ENCODE assay signal across 17 mouse cellular contexts in genomic region chrX:103674674-103675073, GRCm38 (mm10). TPM values are rescaled to one million over a fixed set of nuclear protein-coding genes. Genes with fewer than 3 reads are reported as not detected.
DNase-seq lines count a peak whose midpoint lies in the region; ATAC-seq and TF ChIP-seq lines count a peak whose summit lies in the region.
"Had no signal": no experiment of that assay in that cellular context is flagged by ENCODE, and none has a peak within 500 bp of the region (broad histone marks: within the 10 kb centered on the region; RNA-seq: fewer than 3 reads in every experiment).

No protein-coding gene starts in this region.

- no peak overlapping the region for H3K4me3 ChIP-seq in embryonic facial prominence, embryonic 11.5 days (ENCODE audit: low read depth, low read length)
- H3K4me3 ChIP-seq in embryonic facial prominence, embryonic 10.5 days, result no peak overlapping the region
- no peak overlapping the region for H3K4me3 ChIP-seq in kidney, adult 2 months (ENCODE audit: insufficient read depth, low read depth, low read length)
- H3K4me3 ChIP-seq in kidney, embryonic 16.5 days (ENCODE audit: low read length), result no peak overlapping the region
- H3K4me3 ChIP-seq in embryonic facial prominence, embryonic 14.5 days (ENCODE audit: low read depth, low read length), result no peak overlapping the region
- H3K4me3 ChIP-seq: heart, embryonic 13.5 days; megakaryocyte, embryonic 14.5 days; neural tube, embryonic 12.5 days had no signal

- whole genome bisulfite sequencing in embryonic facial prominence, embryonic 11.5 days, result 26% methylated on average over 2 of the region's 2 CpGs
- 22% methylated on average over 2 of the region's 2 CpGs for WGBS in embryonic facial prominence, embryonic 10.5 days
- WGBS in kidney, adult 2 months, result 6% methylated on average over 2 of the region's 2 CpGs
- WGBS in kidney, embryonic 16.5 days, result 25% methylated on average over 2 of the region's 2 CpGs
- WGBS in embryonic facial prominence, embryonic 14.5 days, result 33% methylated on average over 2 of the region's 2 CpGs

- no peaks in the 10 kb centered on the region for H3K36me3 ChIP-seq in embryonic facial prominence, embryonic 11.5 days (replicated peaks; ENCODE audit: control insufficient read depth, insufficient read depth, low read depth, low read length)
- no peaks in the 10 kb centered on the region for H3K36me3 ChIP-seq in embryonic facial prominence, embryonic 10.5 days (replicated peaks)
- H3K36me3 ChIP-seq in kidney, adult 2 months (ENCODE audit: control insufficient read depth, insufficient read depth, low read length), result no peaks in the 10 kb centered on the region
- no peaks in the 10 kb centered on the region for H3K36me3 ChIP-seq in kidney, embryonic 16.5 days (ENCODE audit: insufficient read depth, low read length)
- no peaks in the 10 kb centered on the region for H3K36me3 ChIP-seq in embryonic facial prominence, embryonic 14.5 days (ENCODE audit: control insufficient read depth, insufficient read depth, low read length)
- H3K36me3 ChIP-seq: heart, embryonic 13.5 days; neural tube, embryonic 12.5 days had no signal

- no peak for TF ChIP-seq POLR2A in kidney, adult 2 months (IDR thresholded peaks at IDR 0.05; ENCODE audit: low read depth, low read length)

- no peak overlapping the region for H3K9ac ChIP-seq in embryonic facial prominence, embryonic 11.5 days (replicated peaks; ENCODE audit: low read length)
- no peak overlapping the region for H3K9ac ChIP-seq in kidney, embryonic 16.5 days (replicated peaks; ENCODE audit: low read length)
- H3K9ac ChIP-seq in embryonic facial prominence, embryonic 14.5 days (ENCODE audit: low read depth, low read length), result no peak overlapping the region
- H3K9ac ChIP-seq: heart, embryonic 13.5 days; neural tube, embryonic 12.5 days had no signal

- no peaks in the 10 kb centered on the region; the same call in 1 of the 2 replicates for H3K27me3 ChIP-seq in embryonic facial prominence, embryonic 11.5 days (ENCODE audit: control insufficient read depth, insufficient read depth, low read length)
- H3K27me3 ChIP-seq in embryonic facial prominence, embryonic 10.5 days (replicated peaks; ENCODE audit: low read depth, poor library complexity, severe bottlenecking), result peaks cover 65% of the 10 kb centered on the region
- H3K27me3 ChIP-seq in kidney, adult 2 months (replicated peaks; ENCODE audit: control insufficient read depth, insufficient read depth, low read length), result no peaks in the 10 kb centered on the region
- H3K27me3 ChIP-seq in kidney, embryonic 16.5 days (ENCODE audit: insufficient read depth, low read length), result peaks cover 4% of the 10 kb centered on the region; the same call in 1 of the 2 replicates
- H3K27me3 ChIP-seq in embryonic facial prominence, embryonic 14.5 days (replicated peaks; ENCODE audit: control insufficient read depth, insufficient read depth, low read length), result no peaks in the 10 kb centered on the region; the same call in 1 of the 2 replicates
- H3K27me3 ChIP-seq: megakaryocyte, embryonic 14.5 days; neural tube, embryonic 12.5 days had no signal

- peak; percentile 53 for TF ChIP-seq CTCF in kidney, adult 2 months (conservative IDR thresholded peaks at IDR 0.05; ENCODE audit: insufficient read depth, insufficient read length, low read depth, low read length)

- H3K4me1 ChIP-seq in embryonic facial prominence, embryonic 11.5 days (ENCODE audit: control insufficient read depth, insufficient read depth, low read length), result no peaks in the 10 kb centered on the region
- H3K4me1 ChIP-seq in embryonic facial prominence, embryonic 10.5 days, result no peaks in the 10 kb centered on the region
- no peaks in the 10 kb centered on the region for H3K4me1 ChIP-seq in kidney, adult 2 months (ENCODE audit: control insufficient read depth, insufficient read depth, low read length)
- no peaks in the 10 kb centered on the region for H3K4me1 ChIP-seq in kidney, embryonic 16.5 days (ENCODE audit: insufficient read depth, low read length)
- H3K4me1 ChIP-seq in embryonic facial prominence, embryonic 14.5 days (ENCODE audit: control insufficient read depth, insufficient read depth, low read length), result no peaks in the 10 kb centered on the region
- H3K4me1 ChIP-seq: heart, embryonic 13.5 days; neural tube, embryonic 12.5 days had no signal

- no peak overlapping the region for H3K4me2 ChIP-seq in embryonic facial prominence, embryonic 11.5 days (ENCODE audit: low read depth, low read length)
- no peak overlapping the region for H3K4me2 ChIP-seq in kidney, embryonic 16.5 days (replicated peaks; ENCODE audit: low read depth, low read length)
- H3K4me2 ChIP-seq in embryonic facial prominence, embryonic 14.5 days (ENCODE audit: low read depth, low read length), result no peak overlapping the region
- H3K4me2 ChIP-seq: heart, embryonic 13.5 days; neural tube, embryonic 12.5 days had no signal

- no peaks in the 10 kb centered on the region for H3K9me3 ChIP-seq in embryonic facial prominence, embryonic 11.5 days (replicated peaks; ENCODE audit: control insufficient read depth, low read length)
- no peaks in the 10 kb centered on the region for H3K9me3 ChIP-seq in embryonic facial prominence, embryonic 10.5 days
- no peaks in the 10 kb centered on the region for H3K9me3 ChIP-seq in kidney, embryonic 16.5 days (ENCODE audit: low read length)
- H3K9me3 ChIP-seq in embryonic facial prominence, embryonic 14.5 days (ENCODE audit: control insufficient read depth, low read length), result no peaks in the 10 kb centered on the region
- H3K9me3 ChIP-seq: heart, embryonic 13.5 days; megakaryocyte, embryonic 14.5 days; neural tube, embryonic 12.5 days had no signal

- no peak overlapping the region for H3K27ac ChIP-seq in embryonic facial prominence, embryonic 11.5 days (replicated peaks; ENCODE audit: low read depth, low read length)
- no peak overlapping the region for H3K27ac ChIP-seq in embryonic facial prominence, embryonic 10.5 days (replicated peaks)
- H3K27ac ChIP-seq in kidney, adult 2 months (ENCODE audit: insufficient read depth, low read depth, low read length), result no peak overlapping the region
- H3K27ac ChIP-seq in kidney, embryonic 16.5 days (ENCODE audit: low read length), result no peak overlapping the region
- no peak overlapping the region for H3K27ac ChIP-seq in embryonic facial prominence, embryonic 14.5 days (replicated peaks; ENCODE audit: low read depth, low read length)
- H3K27ac ChIP-seq: heart, embryonic 13.5 days; neural tube, embryonic 12.5 days had no signal

- DNase-seq in embryonic facial prominence, embryonic 11.5 days (ENCODE audit: low spot score), result peak; percentile 9
- no peak for DNase-seq in embryonic facial prominence, embryonic 10.5 days (ENCODE audit: low spot score)
- peak; percentile 65 for DNase-seq in kidney, adult 2 months
- peak; percentile 14 for DNase-seq in ES-CJ7 (ENCODE audit: low read depth, low spot score)
- DNase-seq in embryonic facial prominence, embryonic 14.5 days (ENCODE audit: low spot score), result peak; percentile 29
- no peak for DNase-seq in ovary, postnatal 36 days (ENCODE audit: low spot score)
- DNase-seq: cerebellum, adult 2 months; right cerebral cortex, postnatal 25 days had no signal

- no peak for ATAC-seq in embryonic facial prominence, embryonic 11.5 days (replicated peaks; ENCODE audit: insufficient number of reproducible peaks, low FRiP score, low TSS enrichment, low read depth)
- no peak for ATAC-seq in kidney, embryonic 16.5 days (ENCODE audit: low FRiP score, low TSS enrichment)
- no peak for ATAC-seq in embryonic facial prominence, embryonic 14.5 days (ENCODE audit: low read depth)
- ATAC-seq in inflammation-experienced regulatory T-cells, adult 6 months, result no peak
- ATAC-seq: activated CD4-positive, CD25-positive, alpha-beta regulatory T cell, adult 4 months had no signal

RNA-seq across cellular contexts. Expression of gene Zcchc13, which starts 44.3 kb away (rescaled TPM):
- polyA plus RNA-seq in embryonic facial prominence, embryonic 11.5 days (2014; fragmentation: Nextera tagmentation; extraction: Ambion mirVana), result not detected in 2 replicates
- not detected in 2 replicates for polyA plus RNA-seq in embryonic facial prominence, embryonic 10.5 days (2016; fragmentation: Nextera tagmentation; extraction: Ambion mirVana)
- polyA plus RNA-seq in kidney, adult 2 months (2012; rRNA removed), result 0.09 and 0.19 TPM in 2 replicates
- polyA plus RNA-seq in kidney, embryonic 16.5 days (2015; fragmentation: Nextera tagmentation; extraction: Ambion mirVana), result not detected in 2 replicates
- not detected in 2 replicates for polyA plus RNA-seq in embryonic facial prominence, embryonic 14.5 days (2014; fragmentation: Nextera tagmentation; extraction: Ambion mirVana)
- not detected for polyA plus RNA-seq in inflammation-experienced regulatory T-cells, adult 6 months (2017; shearing (Covaris generic))
- polyA plus RNA-seq: activated CD4-positive, CD25-positive, alpha-beta regulatory T cell, adult 4 months; C2C12; heart, embryonic 13.5 days; limb, embryonic 11.5 days; neural tube, embryonic 12.5 days; stomach, embryonic 16.5 days had no signal

Comparison
In these comparisons a context has a peak if more than half of its experiments do, and no peak if none do; other contexts are left out.
1. DNase-seq: peak in embryonic facial prominence, embryonic 11.5 days (single experiment), kidney, adult 2 months (single experiment), ES-CJ7 (single experiment) and embryonic facial prominence, embryonic 14.5 days (single experiment); none in embryonic facial prominence, embryonic 10.5 days (single experiment) and ovary, postnatal 36 days (single experiment).